Comparison of ENCODE assay signal across 8 mouse cellular contexts in genomic region chr16:56029661-56030082, GRCm38 (mm10). TPM values are rescaled to one million over a fixed set of nuclear protein-coding genes. Genes with fewer than 3 reads are reported as not detected.
A peak's percentile ranks its signal among the peaks of the same experiment; 100 is the strongest.
DNase-seq lines count a peak whose midpoint lies in the region; ATAC-seq and TF ChIP-seq lines count a peak whose summit lies in the region.

TSS of gene Pcnp (minus strand) at chr16:56029739.

- H3K4me1 ChIP-seq in cortical plate, adult 2 months (ENCODE audit: control insufficient read depth, insufficient read depth, low read length) = peaks cover 5% of the 10 kb centered on the region; the same call in 1 of the 2 replicates
- H3K4me1 ChIP-seq in megakaryocyte, embryonic 14.5 days = peaks cover 52% of the 10 kb centered on the region

- H3K36me3 ChIP-seq in megakaryocyte, embryonic 14.5 days (replicated peaks; ENCODE audit: low read length) = peaks cover 56% of the 10 kb centered on the region

- no peak for TF ChIP-seq CTCF in cortical plate, adult 2 months (IDR thresholded peaks at IDR 0.05; ENCODE audit: extremely low read depth, insufficient read depth, low read length)

- ATAC-seq in activated CD4-positive, CD25-positive, alpha-beta regulatory T cell, adult 4 months = peak; percentile 94

- peak within 1 kb of the TSS; percentile 87 for H3K27ac ChIP-seq in cortical plate, adult 2 months (ENCODE audit: insufficient read depth, low read length)

- no peaks in the 10 kb centered on the region for H3K9me3 ChIP-seq in megakaryocyte, embryonic 14.5 days

- peak; percentile 98 for TF ChIP-seq POLR2A in cortical plate, adult 2 months (IDR thresholded peaks at IDR 0.05; ENCODE audit: extremely low read depth, insufficient read depth, low read length)

- no peaks in the 10 kb centered on the region for H3K27me3 ChIP-seq in megakaryocyte, embryonic 14.5 days (replicated peaks)

- peak; percentile 97 for DNase-seq in gastrocnemius, adult 8-10 months (ENCODE audit: low spot score in 2 of 2)
- DNase-seq in hindlimb bud, embryonic 11.5 days (ENCODE audit: extremely low spot score, low read depth, low spot score) = peak; percentile 92
- peak; percentile 93 to 96 for DNase-seq in left cerebral cortex, adult 8-10 months (ENCODE audit: low spot score in 2 of 2)
- DNase-seq in right cerebral cortex, postnatal 10 days (ENCODE audit: low spot score in 2 of 2) = peak; percentile 99
- peak; percentile 96 for DNase-seq in urinary bladder, postnatal 25 days (ENCODE audit: low spot score)

- peak within 1 kb of the TSS; percentile 63 for H3K4me3 ChIP-seq in cortical plate, adult 2 months (ENCODE audit: insufficient read depth, low read length)
- peak within 1 kb of the TSS; percentile 99 for H3K4me3 ChIP-seq in megakaryocyte, embryonic 14.5 days (replicated peaks)

RNA-seq across cellular contexts. Expression of gene Pcnp, which starts in this region (rescaled TPM):
- 100 to 1,000 TPM; 227 to 239 TPM for polyA plus RNA-seq in activated CD4-positive, CD25-positive, alpha-beta regulatory T cell, adult 4 months (2017; shearing (Covaris generic))
- polyA plus RNA-seq in cortical plate, adult 2 months (2012; rRNA removed) = 129 and 130 TPM in 2 replicates
- 10 to 100 TPM; 54.8 to 66.4 (median 63.5) TPM for total RNA-seq in gastrocnemius, adult 8-10 months (2022)
- total RNA-seq in left cerebral cortex, adult 8-10 months (2022) = 100 to 1,000 TPM; 173 to 198 (median 182) TPM
- polyA plus RNA-seq in megakaryocyte, embryonic 14.5 days (2012; ENCODE audit: insufficient read depth, low replicate concordance) = 4.1 and 30.0 TPM in 2 replicates

Comparison
In these comparisons a context has a peak if more than half of its experiments do, and no peak if none do; other contexts are left out.
1. Peak in every context shown above with its lines: DNase-seq, ATAC-seq, H3K4me3 ChIP-seq and H3K27ac ChIP-seq.